11 mouse cellular contexts compared by ENCODE assay signal in genomic region chr7:80555146-80555545, GRCm38 (mm10). TPM values are rescaled to one million over a fixed set of nuclear protein-coding genes. Genes with fewer than 3 reads are reported as not detected.
DNase-seq lines count a peak whose midpoint lies in the region; ATAC-seq and TF ChIP-seq lines count a peak whose summit lies in the region.
"Had no signal": no experiment of that assay in that cellular context is flagged by ENCODE, and none has a peak within 500 bp of the region (broad histone marks: within the 10 kb centered on the region; RNA-seq: fewer than 3 reads in every experiment).

No protein-coding gene starts in this region.

- DNase-seq in heart, postnatal 4 days: no peak
- DNase-seq in spleen, adult 2 months (ENCODE audit: low read depth in 1 of 2, low spot score in 2 of 2): no peak
- DNase-seq in spleen, postnatal 4 days (ENCODE audit: low spot score in 2 of 2): no peak
- DNase-seq in splenic B cell, adult 2 months (ENCODE audit: low read depth, low spot score): peak; percentile 29
- no peak for DNase-seq in ovary, adult 18-20 months (ENCODE audit: low spot score)
- DNase-seq in thymus, postnatal 14 days: no peak
- DNase-seq: adrenal gland, postnatal 25 days had no signal

- no peaks in the 10 kb centered on the region for H3K36me3 ChIP-seq in heart, embryonic 16.5 days (ENCODE audit: control insufficient read depth, insufficient read depth)
- no peaks in the 10 kb centered on the region for H3K36me3 ChIP-seq in spleen, adult 2 months (ENCODE audit: control insufficient read depth, insufficient read depth, low read length)
- H3K36me3 ChIP-seq in embryonic facial prominence, embryonic 15.5 days: no peaks in the 10 kb centered on the region
- no peaks in the 10 kb centered on the region for H3K36me3 ChIP-seq in splenic B cell, adult 2 months (ENCODE audit: control insufficient read depth, insufficient read depth, low read length, poor library complexity, severe bottlenecking)
- H3K36me3 ChIP-seq: G1E; midbrain, embryonic 15.5 days had no signal

- no peak for ATAC-seq in heart, embryonic 16.5 days (replicated peaks; ENCODE audit: extremely low read depth, insufficient read depth, low FRiP score)
- ATAC-seq in embryonic facial prominence, embryonic 15.5 days (ENCODE audit: insufficient number of reproducible peaks, low FRiP score, low TSS enrichment, low read depth): no peak
- ATAC-seq: midbrain, embryonic 15.5 days had no signal

- peak overlapping the region; percentile 90 for H3K27ac ChIP-seq in heart, embryonic 16.5 days (ENCODE audit: low read length)
- H3K27ac ChIP-seq in spleen, adult 2 months (ENCODE audit: insufficient read depth, low read length): peak overlapping the region; percentile 64
- peak overlapping the region; percentile 81 for H3K27ac ChIP-seq in embryonic facial prominence, embryonic 15.5 days (replicated peaks)

- no peak for TF ChIP-seq CTCF in spleen, adult 2 months (IDR thresholded peaks at IDR 0.05; ENCODE audit: extremely low read depth, insufficient read depth, insufficient read length, insufficient replicate concordance)

- H3K4me1 ChIP-seq in heart, embryonic 16.5 days (ENCODE audit: control insufficient read depth, insufficient read depth, low read length): peaks cover 25% of the 10 kb centered on the region
- H3K4me1 ChIP-seq in spleen, adult 2 months (ENCODE audit: control insufficient read depth, insufficient read depth, insufficient read length): peaks cover 9% of the 10 kb centered on the region; the same call in 1 of the 2 replicates
- peaks cover 14% of the 10 kb centered on the region for H3K4me1 ChIP-seq in embryonic facial prominence, embryonic 15.5 days
- H3K4me1 ChIP-seq: midbrain, embryonic 15.5 days had no signal

- TF ChIP-seq POLR2A in spleen, adult 2 months (IDR thresholded peaks at IDR 0.05; ENCODE audit: low read depth, low read length): no peak

- peak overlapping the region; percentile 50; the same call in 1 of the 2 replicates for H3K9ac ChIP-seq in heart, embryonic 16.5 days (ENCODE audit: low read length)
- no peak overlapping the region for H3K9ac ChIP-seq in embryonic facial prominence, embryonic 15.5 days
- H3K9ac ChIP-seq: midbrain, embryonic 15.5 days had no signal

- 64% methylated on average over 3 of the region's 3 CpGs for WGBS in heart, embryonic 16.5 days
- WGBS in spleen, adult 2 months: 18% methylated on average over 3 of the region's 3 CpGs
- 66% methylated on average over 3 of the region's 3 CpGs for WGBS in embryonic facial prominence, embryonic 15.5 days

- H3K4me3 ChIP-seq in heart, embryonic 16.5 days (ENCODE audit: low read length): no peak overlapping the region
- peak overlapping the region; percentile 21; the same call in 1 of the 2 replicates for H3K4me3 ChIP-seq in spleen, adult 2 months (ENCODE audit: extremely low read depth, insufficient read depth, insufficient read length)
- H3K4me3 ChIP-seq in embryonic facial prominence, embryonic 15.5 days (replicated peaks): no peak overlapping the region
- H3K4me3 ChIP-seq: midbrain, embryonic 15.5 days had no signal

- H3K9me3 ChIP-seq in heart, embryonic 16.5 days (replicated peaks; ENCODE audit: control insufficient read depth, low read length): no peaks in the 10 kb centered on the region
- no peaks in the 10 kb centered on the region for H3K9me3 ChIP-seq in embryonic facial prominence, embryonic 15.5 days (replicated peaks)
- H3K9me3 ChIP-seq: G1E; midbrain, embryonic 15.5 days had no signal

- H3K27me3 ChIP-seq in heart, embryonic 16.5 days (ENCODE audit: control insufficient read depth, insufficient read depth, low read length): no peaks in the 10 kb centered on the region
- H3K27me3 ChIP-seq in spleen, adult 2 months (ENCODE audit: control insufficient read depth, insufficient read depth, low read length): no peaks in the 10 kb centered on the region
- no peaks in the 10 kb centered on the region for H3K27me3 ChIP-seq in embryonic facial prominence, embryonic 15.5 days
- H3K27me3 ChIP-seq in splenic B cell, adult 2 months (ENCODE audit: control insufficient read depth, insufficient read depth, low read length, poor library complexity, severe bottlenecking): no peaks in the 10 kb centered on the region
- H3K27me3 ChIP-seq: midbrain, embryonic 15.5 days had no signal

- peak overlapping the region; percentile 36 for H3K4me2 ChIP-seq in heart, embryonic 16.5 days (ENCODE audit: low read depth, low read length)
- H3K4me2 ChIP-seq in embryonic facial prominence, embryonic 15.5 days (replicated peaks): no peak overlapping the region
- H3K4me2 ChIP-seq: midbrain, embryonic 15.5 days had no signal

RNA-seq across cellular contexts. Expression of gene Blm, which starts 20.2 kb away (rescaled TPM):
- 14.5 and 15.3 TPM in 2 replicates for polyA plus RNA-seq in heart, embryonic 16.5 days (2015; fragmentation: Nextera tagmentation; extraction: Ambion mirVana)
- total RNA-seq in heart, postnatal 4 days (2021): 10 to 100 TPM; 15.5 to 16.5 TPM
- polyA plus RNA-seq in spleen, adult 2 months (2012; rRNA removed): 1.1 and 1.6 TPM in 2 replicates
- 17.5 and 18.5 TPM in 2 replicates for polyA plus RNA-seq in embryonic facial prominence, embryonic 15.5 days (2015; fragmentation: Nextera tagmentation; extraction: Ambion mirVana)
